Mouse (Mus musculus) limb, embryonic 11.5 days (tissue): Measurements from ENCODE around the gene Fam53b. TPM values are rescaled to one million over a fixed set of nuclear protein-coding genes. Genes with fewer than 3 reads are reported as not detected.

Source experiments
- ATAC-seq: fragments of 200-750 bp; cut with Nextera tagmentation; 2 replicates; pipeline ENCODE4 v1.8.0; 2017; ENCODE audit warnings: low read depth; ENCODE audit not compliant: insufficient number of reproducible peaks, low FRiP score, low TSS enrichment
- DNase-seq: peaks from one replicate; pipeline ENCODE4 v3.0.0-alpha.2; 2015; ENCODE audit warnings: low spot score
- H3K27ac ChIP-seq: fragments of 300-500 bp; sonication (generic); replicated peaks from 2 replicates; pipeline ENCODE4 v1.5.1; 2014; ENCODE audit warnings: low read depth, mild to moderate bottlenecking, low read length
- H3K27me3 ChIP-seq: fragments of 300-500 bp; sonication (generic); 2 replicates; pipeline ENCODE4 v1.6.1; 2014; ENCODE audit warnings: mild to moderate bottlenecking, low read length, mixed read lengths; ENCODE audit not compliant: control insufficient read depth, insufficient read depth
- H3K36me3 ChIP-seq: fragments of 300-500 bp; sonication (generic); 2 replicates; pipeline ENCODE4 v1.6.1; 2014; ENCODE audit warnings: mild to moderate bottlenecking, low read length, moderate library complexity, mixed read lengths; ENCODE audit not compliant: control insufficient read depth, insufficient read depth
- H3K4me1 ChIP-seq: fragments of 300-500 bp; sonication (generic); 2 replicates; pipeline ENCODE4 v1.6.1; 2014; ENCODE audit warnings: low read length, mixed read lengths; ENCODE audit not compliant: control insufficient read depth, insufficient read depth
- H3K4me2 ChIP-seq: fragments of 300-500 bp; sonication (generic); 2 replicates; pipeline ENCODE4 v1.6.1; 2014; ENCODE audit warnings: low read depth, mild to moderate bottlenecking, moderate library complexity; ENCODE audit not compliant: severe bottlenecking
- H3K4me3 ChIP-seq: fragments of 300-500 bp; sonication (generic); 2 replicates; pipeline ENCODE4 v1.5.1; 2014; ENCODE audit warnings: low read depth, low read length
- H3K9ac ChIP-seq: fragments of 300-500 bp; sonication (generic); 2 replicates; pipeline ENCODE4 v1.6.1; 2014; ENCODE audit warnings: mild to moderate bottlenecking, low read length
- H3K9me3 ChIP-seq: fragments of 300-500 bp; sonication (generic); 2 replicates; pipeline ENCODE4 v1.6.1; 2016; ENCODE audit warnings: low read length; ENCODE audit not compliant: control insufficient read depth
- WGBS: fragments of 180-500 bp; shearing (Covaris S2); extraction: QIAGEN DNeasy Blood & Tissue Kit; methylation state at CpG from one replicate; pipeline ENCODE4 v1.1.7; 2014; 5-methylcytosine and 5-hydroxymethylcytosine counted together
- polyA plus RNA-seq: library from polyadenylated mRNA; unstranded; fragments of >200 nt; fragmentation: Nextera tagmentation; extraction: Ambion mirVana; gene quantifications from 2 replicates; pipeline ENCODE4 v1.2.1, GENCODE M21; 2014

Gene Fam53b
- 23.8 and 29.3 TPM in 2 replicates for polyA plus RNA-seq

- Histone ChIP-seq H3K4me1 (peaks cover 48% of the 10 kb centered on the region), H3K9me3 (no peaks in the 10 kb centered on the region), H3K27ac (peak within 1 kb of the TSS; percentile 90), H3K36me3 (no peaks in the 10 kb centered on the region), H3K4me3 (peak within 1 kb of the TSS; percentile 68), H3K27me3 (no peaks in the 10 kb centered on the region), H3K9ac (peak within 1 kb of the TSS; percentile 93), H3K4me2 (peak within 1 kb of the TSS; percentile 88)
- ATAC-seq = peak; percentile 16; the same call in 1 of the 2 replicates
- under 1% methylated on average over 79 of the region's 85 CpGs for WGBS
- peak; percentile 79 for DNase-seq
These were observed at the start of gene Fam53b for GRCm38 (mm10) chr7:132813416-132814088. Fam53b (minus strand) TSS chr7:132813886.

GRCm38 (mm10) chr7:132859042-132859958 is 45.6 kb upstream of the Fam53b start, which contains the start of gene Abraxas2:
Abraxas2 (plus strand) TSS chr7:132859225.
- peak within 1 kb of the TSS; percentile 89 for H3K9ac ChIP-seq
- peak within 1 kb of the TSS; percentile 97 for H3K4me3 ChIP-seq
- peak within 1 kb of the TSS; percentile 67 for H3K4me2 ChIP-seq
- peak within 1 kb of the TSS; percentile 77; the same call in 1 of the 2 replicates for H3K27ac ChIP-seq
- H3K27me3 ChIP-seq = no peaks in the 10 kb centered on the region
- WGBS = under 1% methylated on average over 53 of the region's 53 CpGs
- H3K36me3 ChIP-seq = no peaks in the 10 kb centered on the region
- ATAC-seq (peak; percentile 81), DNase-seq (peak; percentile 94)
- no peaks in the 10 kb centered on the region for H3K4me1 ChIP-seq
- H3K9me3 ChIP-seq = no peaks in the 10 kb centered on the region

GRCm38 (mm10) chr7:132858043-132858608 is 44.4 kb upstream of the Fam53b start:
- WGBS = 74% methylated on average over 5 of the region's 5 CpGs
- Histone ChIP-seq H3K4me2 (no peak overlapping the region), H3K36me3 (no peaks in the 10 kb centered on the region), H3K27me3 (no peaks in the 10 kb centered on the region), H3K9me3 (no peaks in the 10 kb centered on the region), H3K9ac (no peak overlapping the region), H3K27ac (no peak overlapping the region), H3K4me3 (no peak overlapping the region), H3K4me1 (peaks cover 7% of the 10 kb centered on the region)
- DNase-seq (no peak), ATAC-seq (no peak)

GRCm38 (mm10) chr7:132856083-132856482 is 42.4 kb upstream of the Fam53b start:
- no peaks in the 10 kb centered on the region for H3K9me3 ChIP-seq
- DNase-seq (no peak), ATAC-seq (no peak)
- no peaks in the 10 kb centered on the region for H3K36me3 ChIP-seq
- no peak overlapping the region for H3K4me2 ChIP-seq
- no peak overlapping the region for H3K4me3 ChIP-seq
- H3K4me1 ChIP-seq = peaks cover 9% of the 10 kb centered on the region
- no peak overlapping the region for H3K9ac ChIP-seq
- no peak overlapping the region for H3K27ac ChIP-seq
- no peaks in the 10 kb centered on the region for H3K27me3 ChIP-seq
- WGBS = 92% methylated on average over 1 of the region's 1 CpGs

GRCm38 (mm10) chr7:132853946-132854345 is 40.3 kb upstream of the Fam53b start:
- Histone ChIP-seq H3K27me3 (no peaks in the 10 kb centered on the region), H3K4me1 (peaks cover 9% of the 10 kb centered on the region)
- WGBS = 57% methylated on average over 4 of the region's 4 CpGs

GRCm38 (mm10) chr7:132853361-132853760 is 39.7 kb upstream of the Fam53b start:
- Histone ChIP-seq H3K4me2 (no peak overlapping the region), H3K4me3 (no peak overlapping the region), H3K27ac (no peak overlapping the region; the same call in 1 of the 2 replicates), H3K36me3 (peaks cover 5% of the 10 kb centered on the region; the same call in 1 of the 2 replicates), H3K4me1 (peaks cover 9% of the 10 kb centered on the region), H3K27me3 (no peaks in the 10 kb centered on the region), H3K9ac (no peak overlapping the region), H3K9me3 (no peaks in the 10 kb centered on the region)
- no peak for ATAC-seq
- no peak for DNase-seq
- 41% methylated on average over 6 of the region's 6 CpGs for WGBS

More at GRCm38 (mm10) chr7:132853946-132854345, 40.3 kb upstream of the Fam53b start:
- no peak overlapping the region for H3K4me3 ChIP-seq
- no peak overlapping the region for H3K9ac ChIP-seq
- DNase-seq (no peak), ATAC-seq (no peak)
- no peaks in the 10 kb centered on the region for H3K9me3 ChIP-seq
- no peak overlapping the region for H3K4me2 ChIP-seq
- H3K27ac ChIP-seq = no peak overlapping the region; the same call in 1 of the 2 replicates
- peaks cover 2% of the 10 kb centered on the region; the same call in 1 of the 2 replicates for H3K36me3 ChIP-seq

- Histone ChIP-seq H3K36me3 (peaks cover 6% of the 10 kb centered on the region; the same call in 1 of the 2 replicates), H3K4me1 (peaks cover 9% of the 10 kb centered on the region), H3K9me3 (no peaks in the 10 kb centered on the region), H3K9ac (peak within 1 kb of the TSS; percentile 92), H3K27me3 (no peaks in the 10 kb centered on the region), H3K4me2 (peak within 1 kb of the TSS; percentile 60), H3K4me3 (peak within 1 kb of the TSS; percentile 61), H3K27ac (peak within 1 kb of the TSS; percentile 94)
- WGBS = 1% methylated on average over 37 of the region's 37 CpGs
- ATAC-seq (peak; percentile 92), DNase-seq (peak; percentile 92)
These were observed 38.6 kb upstream of the Fam53b start, which contains the start of gene Eef1akmt2 for GRCm38 (mm10) chr7:132852173-132852844. Eef1akmt2 (minus strand) TSS chr7:132852673.
